Mouse (Mus musculus): ENCODE data around the gene Slc35e3. TPM values are rescaled to one million over a fixed set of nuclear protein-coding genes. Genes with fewer than 3 reads are reported as not detected.

The Slc35e3 gene
- polyA plus RNA-seq (2012; rRNA removed) = 8.2 and 8.3 TPM in 2 replicates

DNA sequence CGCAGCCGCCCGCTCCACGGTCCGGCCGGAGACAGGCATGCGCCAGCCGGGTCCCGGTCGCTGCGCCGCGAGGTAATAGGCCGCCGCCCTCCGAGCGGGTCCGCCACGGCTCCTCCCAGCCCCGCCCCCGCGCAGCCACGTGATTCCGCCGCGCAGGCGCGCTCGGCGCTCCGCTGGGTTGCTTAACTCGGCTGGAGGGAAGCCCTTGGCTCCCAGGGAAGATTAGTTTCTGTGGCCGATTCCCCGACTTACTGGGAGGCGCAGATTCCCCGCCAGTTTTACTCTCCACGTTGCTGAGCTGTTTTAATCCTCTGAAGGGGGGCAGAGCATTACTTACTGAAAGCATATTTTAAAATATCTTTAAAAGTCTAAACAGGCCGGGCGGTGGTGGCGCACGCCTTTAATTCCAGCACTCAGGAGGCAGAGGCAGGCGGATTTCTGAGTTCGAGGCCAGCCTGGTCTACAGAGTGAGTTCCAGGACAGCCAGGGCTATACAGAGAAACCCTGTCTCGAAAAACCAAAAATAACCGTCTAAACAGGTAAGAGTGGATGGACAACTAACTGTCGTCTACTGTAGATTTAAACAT is at the start of gene Slc35e3:
Gene Slc35e3 (minus strand): TSS at position 69 of the 587 bp plus-strand sequence.
- no peak for DNase-seq (ENCODE audit: low read depth)

- no peak for DNase-seq (ENCODE audit: low read depth)
Measured at GRCm38 (mm10) chr10:117795206-117795605, 49.0 kb upstream of the Slc35e3 start.

GRCm38 (mm10) chr10:117793436-117794030 is 47.4 kb upstream of the Slc35e3 start:
- no peak for DNase-seq (ENCODE audit: low read depth)

GRCm38 (mm10) chr10:117792141-117793091 is 46.3 kb upstream of the Slc35e3 start, which contains the start of gene Nup107:
Gene Nup107, minus strand, starts transcription at chr10:117792705.
- peak; percentile 66 for DNase-seq (ENCODE audit: low read depth)

DNA sequence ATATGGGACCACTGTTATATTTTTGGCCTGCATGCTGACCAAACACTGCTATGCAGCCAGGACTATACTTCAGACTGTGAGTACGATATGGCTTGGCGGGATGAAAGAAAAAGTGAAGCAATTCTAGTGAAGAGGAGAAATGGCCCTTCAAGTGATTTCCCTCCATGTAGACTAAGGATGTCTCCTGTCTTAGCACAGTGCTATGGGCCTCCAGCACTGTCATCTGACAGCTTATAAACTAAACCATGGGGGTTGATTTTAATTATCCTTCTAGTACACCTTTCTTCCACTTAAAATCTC is 45.0 kb upstream of the Slc35e3 start:
- no peak for DNase-seq (ENCODE audit: low read depth)

GRCm38 (mm10) chr10:117790421-117791170 is 44.4 kb upstream of the Slc35e3 start:
- DNase-seq (ENCODE audit: low read depth) = no peak

GRCm38 (mm10) chr10:117790011-117790410 is 43.8 kb upstream of the Slc35e3 start:
- DNase-seq (ENCODE audit: low read depth) = no peak

DNA sequence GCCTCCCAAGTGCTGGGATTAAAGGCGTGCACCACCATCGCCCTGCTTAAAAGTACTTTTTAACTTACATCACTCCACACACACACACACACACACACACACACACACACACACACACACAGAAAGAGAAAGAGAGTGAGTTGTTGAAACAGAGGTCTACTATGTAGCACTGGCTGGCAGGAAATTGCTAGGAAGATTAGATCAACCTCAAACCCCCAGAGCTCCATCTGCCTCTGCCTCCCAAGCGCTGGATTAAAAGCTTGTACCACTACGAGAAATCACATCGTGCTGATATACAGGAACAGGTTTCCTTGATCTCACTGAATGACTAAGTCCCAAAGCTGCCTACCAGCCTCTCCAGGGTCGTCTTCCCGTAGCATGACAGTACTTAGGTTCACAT is 38.5 kb upstream of the Slc35e3 start:
- DNase-seq (ENCODE audit: low read depth) = no peak

GRCm38 (mm10) chr10:117783786-117784420 is 37.7 kb upstream of the Slc35e3 start:
- no peak for DNase-seq (ENCODE audit: low read depth)

DNA sequence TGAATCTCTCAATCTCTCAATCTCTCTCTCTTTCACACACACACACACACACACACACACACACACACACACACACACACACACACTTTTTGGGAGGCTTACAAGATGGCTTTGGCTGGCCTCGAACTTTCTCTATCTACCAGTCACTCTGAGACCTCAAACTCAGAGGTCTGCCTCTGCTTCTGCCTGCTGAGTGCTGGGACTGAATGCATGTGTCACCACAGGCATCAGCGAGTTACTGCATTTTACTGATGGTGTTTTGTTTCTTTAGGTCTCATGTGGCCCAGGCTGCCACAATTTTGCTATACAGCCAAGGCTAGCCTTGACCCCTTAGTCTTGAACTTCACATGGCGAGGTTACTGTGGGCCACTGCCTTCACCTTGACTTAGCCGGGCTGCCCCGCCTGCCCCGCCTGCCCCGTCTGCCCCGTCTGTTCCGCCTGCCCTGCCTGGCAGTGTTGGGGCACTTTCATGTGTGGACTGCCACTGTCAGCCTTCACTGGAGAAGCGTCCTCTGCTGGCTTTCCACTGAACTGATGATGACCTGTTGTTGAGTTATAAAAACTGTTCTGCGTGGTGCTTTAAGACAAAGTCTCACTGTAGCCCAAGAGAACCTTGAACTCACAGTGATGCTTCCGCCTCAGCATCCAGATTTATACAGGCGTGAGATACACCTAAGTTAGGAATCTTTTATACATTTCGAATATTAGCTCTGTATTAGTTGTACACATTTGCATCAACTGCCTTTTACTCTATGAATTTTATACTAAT is 36.5 kb upstream of the Slc35e3 start:
- no peak for DNase-seq (ENCODE audit: low read depth)

- no peak for DNase-seq (ENCODE audit: low read depth)
Measured at GRCm38 (mm10) chr10:117782056-117782455, 35.9 kb upstream of the Slc35e3 start.

DNA sequence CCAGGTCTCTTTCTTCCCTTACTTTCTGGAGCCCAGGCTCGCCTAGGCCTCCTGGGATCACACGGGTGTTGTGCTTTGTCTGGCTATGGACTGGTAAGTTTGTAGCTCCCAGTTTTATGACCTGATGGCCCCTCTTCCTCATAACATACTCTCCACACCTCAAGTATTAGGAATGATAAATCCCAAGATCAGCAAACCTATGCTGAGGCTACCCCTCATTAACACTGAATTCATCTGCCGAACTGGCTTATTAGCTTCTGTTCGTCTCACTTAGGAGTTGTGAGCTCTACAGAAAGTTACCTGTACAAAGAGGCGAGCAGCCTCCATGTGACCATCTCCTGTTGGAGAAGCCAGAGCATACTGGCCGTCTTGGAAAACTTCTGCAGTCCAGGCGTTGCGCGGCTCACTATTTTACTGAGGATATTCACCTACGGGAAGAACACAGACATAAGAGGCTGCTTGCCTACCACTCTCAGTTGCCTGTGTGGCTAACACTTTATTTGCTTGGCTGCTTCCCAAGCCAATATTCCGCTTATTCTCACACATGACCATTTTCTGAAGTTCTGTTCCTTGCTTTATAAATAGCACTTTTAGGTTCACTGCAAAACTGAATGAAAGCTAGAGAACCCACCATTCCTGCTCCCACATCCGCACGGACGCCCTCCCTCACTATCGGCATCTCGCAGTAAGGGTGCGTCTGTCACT is 35.0 kb upstream of the Slc35e3 start:
- no peak for DNase-seq (ENCODE audit: low read depth)

GRCm38 (mm10) chr10:117780306-117780911 is 34.2 kb upstream of the Slc35e3 start:
- no peak for DNase-seq (ENCODE audit: low read depth)

DNA sequence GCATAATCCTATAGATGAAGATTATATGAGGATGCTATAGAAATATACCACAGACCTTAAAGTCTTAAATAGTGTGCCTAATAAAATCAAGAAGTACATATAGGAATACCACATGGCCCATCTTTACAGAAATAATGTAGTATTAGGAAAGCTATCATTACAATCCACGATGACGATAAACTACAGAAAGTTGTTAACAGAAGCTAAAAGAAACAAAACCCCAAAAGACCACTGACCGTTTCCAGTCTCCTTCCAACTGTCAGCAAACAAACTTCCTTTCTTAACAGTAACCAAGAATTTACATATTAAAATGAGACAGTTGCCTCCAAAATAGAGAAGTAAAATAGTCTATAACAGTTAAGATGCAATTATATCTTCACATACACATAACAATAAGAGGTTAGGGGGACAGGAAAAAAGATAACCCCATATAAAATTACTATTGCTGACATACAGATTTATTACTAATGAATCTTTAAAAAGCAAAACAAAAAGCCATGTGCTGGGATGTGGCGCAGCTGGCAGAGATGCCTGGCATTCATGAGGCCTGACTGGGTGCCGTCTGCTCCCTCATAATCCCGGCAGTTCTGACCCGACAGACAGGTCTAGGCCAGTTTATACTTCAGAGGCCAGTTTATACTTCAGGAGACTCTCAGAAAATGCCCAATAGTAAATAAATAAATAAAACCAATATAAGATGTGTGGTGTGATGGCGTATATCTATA is 33.6 kb upstream of the Slc35e3 start:
- DNase-seq (ENCODE audit: low read depth) = no peak

DNA sequence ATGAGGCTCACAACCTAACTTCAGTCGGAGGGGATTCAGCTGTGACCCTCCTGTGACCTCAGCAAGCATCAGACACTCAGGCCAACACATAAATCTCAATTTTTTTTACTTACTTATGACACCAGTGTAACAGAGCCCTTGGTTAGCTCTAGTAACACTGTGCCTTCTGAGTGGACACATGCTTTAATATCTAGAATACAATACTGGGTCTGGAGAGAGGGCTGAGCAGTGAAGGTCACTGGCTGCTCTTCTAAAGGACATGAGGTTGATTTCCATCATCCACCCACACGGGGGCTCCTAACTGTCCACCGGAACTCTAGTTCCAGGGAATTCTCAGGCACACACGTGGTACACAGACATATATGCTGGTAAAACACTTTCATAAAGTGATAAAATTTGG is 32.8 kb upstream of the Slc35e3 start:
- DNase-seq (ENCODE audit: low read depth) = no peak

DNA sequence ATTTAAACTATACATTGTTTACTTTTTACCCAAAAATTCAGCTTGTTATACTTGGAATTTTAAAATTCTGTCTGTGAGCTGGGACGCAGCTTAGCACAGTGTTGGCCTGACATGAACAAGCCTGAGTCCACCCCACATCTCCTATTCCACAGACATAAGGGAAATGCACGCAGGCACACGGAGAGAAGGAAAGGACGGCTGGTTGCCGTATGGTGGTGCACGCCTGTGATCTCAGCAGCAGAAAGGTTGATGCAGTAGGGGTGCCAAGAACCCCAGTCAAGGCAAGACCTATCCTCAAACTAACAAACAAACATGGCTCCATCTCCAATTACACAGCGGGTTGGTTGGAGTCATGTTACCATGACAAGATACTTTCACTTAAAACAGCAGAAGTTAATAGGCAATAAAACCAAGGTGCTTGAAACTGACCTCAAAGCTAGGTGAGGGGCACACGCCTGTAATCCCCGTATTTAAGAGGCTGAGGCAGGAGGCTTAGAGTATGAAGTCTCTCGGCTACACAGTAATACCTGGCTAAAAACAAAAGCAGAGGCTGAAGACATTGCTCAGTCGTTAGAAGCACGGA is 32.3 kb upstream of the Slc35e3 start:
- no peak for DNase-seq (ENCODE audit: low read depth)

GRCm38 (mm10) chr10:117777501-117778327 is 31.5 kb upstream of the Slc35e3 start:
- no peak for DNase-seq (ENCODE audit: low read depth)

- DNase-seq (ENCODE audit: low read depth) = no peak
Measured at GRCm38 (mm10) chr10:117777103-117777470, 30.9 kb upstream of the Slc35e3 start.
